Mouse (Mus musculus) lung, embryonic 16.5 days (tissue): ENCODE measurements around the gene Gpr82. TPM values are rescaled to one million over a fixed set of nuclear protein-coding genes. Genes with fewer than 3 reads are reported as not detected.

Experiments
- ATAC-seq: fragments of 200-750 bp; cut with Nextera tagmentation; 2 replicates; pipeline ENCODE4 v1.8.0; 2017; ENCODE audit warnings: low read depth, mild to moderate bottlenecking, moderate library complexity
- H3K27ac ChIP-seq: fragments of 300-500 bp; sonication (generic); 2 replicates; pipeline ENCODE4 v1.5.1; 2014; ENCODE audit warnings: mild to moderate bottlenecking, control low read depth, low read length
- H3K27me3 ChIP-seq: fragments of 300-500 bp; sonication (generic); 2 replicates; pipeline ENCODE4 v1.6.1; 2014; ENCODE audit warnings: low read depth, low read length, mixed read lengths; ENCODE audit not compliant: control insufficient read depth, insufficient read depth
- H3K36me3 ChIP-seq: fragments of 300-500 bp; sonication (generic); 2 replicates; pipeline ENCODE4 v1.6.1; 2014; ENCODE audit warnings: low read length; ENCODE audit not compliant: control insufficient read depth, insufficient read depth
- H3K4me1 ChIP-seq: fragments of 300-500 bp; sonication (generic); replicated peaks from 2 replicates; pipeline ENCODE4 v1.6.1; 2014; ENCODE audit warnings: low read length, mixed read lengths; ENCODE audit not compliant: control insufficient read depth, insufficient read depth
- H3K4me2 ChIP-seq: fragments of 300-500 bp; sonication (generic); 2 replicates; pipeline ENCODE4 v1.6.1; 2014; ENCODE audit warnings: low read depth, low read length, control low read depth
- H3K4me3 ChIP-seq: fragments of 300-500 bp; sonication (generic); 2 replicates; pipeline ENCODE4 v1.5.1; 2014; ENCODE audit warnings: mild to moderate bottlenecking, low read length, control low read depth
- H3K9ac ChIP-seq: fragments of 300-500 bp; sonication (generic); 2 replicates; pipeline ENCODE4 v1.6.1; 2014; ENCODE audit warnings: low read length, control low read depth
- H3K9me3 ChIP-seq: fragments of 300-500 bp; sonication (generic); 2 replicates; pipeline ENCODE4 v1.6.1; 2016; ENCODE audit warnings: low read length; ENCODE audit not compliant: control insufficient read depth
- WGBS: fragments of 180-500 bp; shearing (Covaris S2); extraction: QIAGEN DNeasy Blood & Tissue Kit; methylation state at CpG from one replicate; pipeline ENCODE4 v1.1.7; 2014; 5-methylcytosine and 5-hydroxymethylcytosine counted together
- polyA plus RNA-seq: library from polyadenylated mRNA; unstranded; fragments of >200 nt; fragmentation: Nextera tagmentation; extraction: Ambion mirVana; gene quantifications from 2 replicates; pipeline ENCODE4 v1.2.1, GENCODE M21; 2015

Gene Gpr82
- polyA plus RNA-seq, 1 experiment from 2014 or later = 0.30 TPM

DNA sequence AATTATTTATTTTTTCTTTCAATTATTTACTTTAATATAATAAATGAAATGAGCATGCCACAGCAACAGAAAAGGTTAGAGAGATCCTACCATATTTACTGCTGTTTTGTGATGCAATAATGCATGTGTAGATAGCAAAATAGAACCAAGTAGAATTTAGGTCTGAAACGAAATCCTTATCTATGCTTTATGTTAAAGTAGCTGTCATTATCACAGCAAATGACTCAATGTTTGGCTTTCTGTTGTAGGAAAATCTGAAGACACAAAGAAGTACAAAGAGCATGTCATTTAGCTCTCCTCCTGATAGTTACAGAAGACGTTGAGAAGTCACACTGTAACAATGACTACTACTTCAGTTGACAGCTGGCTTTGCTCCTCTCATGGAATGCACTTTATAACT is 22.3 kb upstream of the Gpr82 start:
- Histone ChIP-seq H3K36me3 (no peaks in the 10 kb centered on the region), H3K27me3 (no peaks in the 10 kb centered on the region), H3K9ac (no peak overlapping the region), H3K4me2 (no peak overlapping the region), H3K27ac (no peak overlapping the region), H3K4me3 (no peak overlapping the region), H3K9me3 (no peaks in the 10 kb centered on the region), H3K4me1 (no peaks in the 10 kb centered on the region)
- no peak for ATAC-seq
- 39% methylated on average over 2 of the region's 2 CpGs for WGBS

DNA sequence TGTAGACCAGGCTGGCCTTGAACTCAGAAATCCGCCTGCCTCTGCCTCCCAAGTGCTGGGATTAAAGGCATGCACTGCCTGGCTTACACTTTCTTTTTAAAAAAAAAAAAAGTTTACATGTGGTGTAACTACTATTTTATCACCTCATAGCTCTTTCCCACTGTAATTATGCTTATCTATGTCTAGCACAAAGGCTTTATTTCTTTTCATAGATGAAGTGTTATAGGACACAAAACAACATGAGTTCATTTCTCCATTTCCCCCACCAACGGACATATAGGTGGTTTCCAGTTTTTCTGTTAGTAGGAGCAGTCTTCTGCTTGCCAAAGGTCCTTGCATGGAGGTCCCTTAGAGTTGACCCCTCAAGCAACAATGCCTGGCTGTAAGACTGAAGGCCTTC is 9.3 kb upstream of the Gpr82 start:
- Histone ChIP-seq H3K27ac (no peak overlapping the region), H3K4me2 (no peak overlapping the region), H3K4me3 (no peak overlapping the region), H3K4me1 (no peaks in the 10 kb centered on the region), H3K36me3 (no peaks in the 10 kb centered on the region), H3K27me3 (no peaks in the 10 kb centered on the region), H3K9ac (no peak overlapping the region), H3K9me3 (no peaks in the 10 kb centered on the region)
- 57% methylated on average over 2 of the region's 2 CpGs for WGBS
- ATAC-seq = peak; percentile 10; the same call in 1 of the 2 replicates

GRCm38 (mm10) chrX:13652291-13652690 is 8.9 kb upstream of the Gpr82 start:
- ATAC-seq = no peak

GRCm38 (mm10) chrX:13655005-13655421 is 6.2 kb upstream of the Gpr82 start:
- Histone ChIP-seq H3K27ac (no peak overlapping the region), H3K36me3 (no peaks in the 10 kb centered on the region), H3K4me3 (no peak overlapping the region), H3K9ac (no peak overlapping the region), H3K4me2 (no peak overlapping the region), H3K9me3 (no peaks in the 10 kb centered on the region), H3K27me3 (peaks cover 2% of the 10 kb centered on the region; the same call in 1 of the 2 replicates), H3K4me1 (no peaks in the 10 kb centered on the region)
- 87% methylated on average over 3 of the region's 3 CpGs for WGBS
- ATAC-seq = no peak

More at GRCm38 (mm10) chrX:13652291-13652690, 8.9 kb upstream of the Gpr82 start:
- H3K9ac ChIP-seq = no peak overlapping the region
- H3K4me1 ChIP-seq = no peaks in the 10 kb centered on the region
- H3K9me3 ChIP-seq = no peaks in the 10 kb centered on the region
- no peaks in the 10 kb centered on the region for H3K36me3 ChIP-seq
- H3K27me3 ChIP-seq = no peaks in the 10 kb centered on the region
- no peak overlapping the region for H3K27ac ChIP-seq
- H3K4me3 ChIP-seq = no peak overlapping the region
- H3K4me2 ChIP-seq = no peak overlapping the region
- 79% methylated on average over 1 of the region's 1 CpGs for WGBS

DNA sequence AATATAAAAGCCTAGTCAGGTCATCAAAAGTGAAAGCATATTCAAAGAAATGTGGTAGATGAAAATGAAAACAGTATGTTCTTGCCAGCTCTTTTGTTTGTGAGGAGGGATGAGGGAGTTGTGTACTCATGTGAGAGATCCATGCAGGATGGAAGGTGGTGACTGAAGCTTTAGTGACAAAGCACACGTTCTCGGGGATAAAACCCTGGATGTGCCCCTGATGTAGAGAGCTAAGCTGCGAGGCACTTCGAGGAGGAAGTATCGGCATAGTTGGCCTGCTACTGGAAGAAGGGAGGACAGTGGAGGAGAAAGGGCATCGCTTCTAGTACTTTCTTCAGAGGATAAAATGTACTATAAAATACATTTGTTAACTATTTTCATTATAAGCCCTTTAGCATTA is 5.3 kb upstream of the Gpr82 start:
- H3K4me3 ChIP-seq = no peak overlapping the region
- H3K4me1 ChIP-seq = no peaks in the 10 kb centered on the region
- no peak overlapping the region for H3K4me2 ChIP-seq
- WGBS = 76% methylated on average over 6 of the region's 6 CpGs
- no peaks in the 10 kb centered on the region for H3K9me3 ChIP-seq
- H3K27ac ChIP-seq = no peak overlapping the region
- H3K36me3 ChIP-seq = no peaks in the 10 kb centered on the region
- peaks cover 2% of the 10 kb centered on the region; the same call in 1 of the 2 replicates for H3K27me3 ChIP-seq
- no peak for ATAC-seq
- H3K9ac ChIP-seq = no peak overlapping the region

GRCm38 (mm10) chrX:13656721-13657120 is 4.4 kb upstream of the Gpr82 start:
- Histone ChIP-seq H3K4me3 (no peak overlapping the region), H3K4me1 (no peaks in the 10 kb centered on the region), H3K9ac (no peak overlapping the region), H3K27ac (no peak overlapping the region), H3K9me3 (no peaks in the 10 kb centered on the region), H3K27me3 (peaks cover 2% of the 10 kb centered on the region; the same call in 1 of the 2 replicates), H3K36me3 (no peaks in the 10 kb centered on the region), H3K4me2 (no peak overlapping the region)
- WGBS = 6% methylated on average over 1 of the region's 1 CpGs
- no peak for ATAC-seq

GRCm38 (mm10) chrX:13658616-13659140 is 2.5 kb upstream of the Gpr82 start:
- H3K9me3 ChIP-seq = no peaks in the 10 kb centered on the region
- no peak overlapping the region for H3K27ac ChIP-seq
- no peak overlapping the region for H3K4me3 ChIP-seq
- WGBS = 75% methylated on average over 3 of the region's 3 CpGs
- no peaks in the 10 kb centered on the region for H3K4me1 ChIP-seq
- H3K27me3 ChIP-seq = peaks cover 2% of the 10 kb centered on the region; the same call in 1 of the 2 replicates
- H3K4me2 ChIP-seq = no peak overlapping the region
- no peaks in the 10 kb centered on the region for H3K36me3 ChIP-seq
- no peak overlapping the region for H3K9ac ChIP-seq
- ATAC-seq = no peak

DNA sequence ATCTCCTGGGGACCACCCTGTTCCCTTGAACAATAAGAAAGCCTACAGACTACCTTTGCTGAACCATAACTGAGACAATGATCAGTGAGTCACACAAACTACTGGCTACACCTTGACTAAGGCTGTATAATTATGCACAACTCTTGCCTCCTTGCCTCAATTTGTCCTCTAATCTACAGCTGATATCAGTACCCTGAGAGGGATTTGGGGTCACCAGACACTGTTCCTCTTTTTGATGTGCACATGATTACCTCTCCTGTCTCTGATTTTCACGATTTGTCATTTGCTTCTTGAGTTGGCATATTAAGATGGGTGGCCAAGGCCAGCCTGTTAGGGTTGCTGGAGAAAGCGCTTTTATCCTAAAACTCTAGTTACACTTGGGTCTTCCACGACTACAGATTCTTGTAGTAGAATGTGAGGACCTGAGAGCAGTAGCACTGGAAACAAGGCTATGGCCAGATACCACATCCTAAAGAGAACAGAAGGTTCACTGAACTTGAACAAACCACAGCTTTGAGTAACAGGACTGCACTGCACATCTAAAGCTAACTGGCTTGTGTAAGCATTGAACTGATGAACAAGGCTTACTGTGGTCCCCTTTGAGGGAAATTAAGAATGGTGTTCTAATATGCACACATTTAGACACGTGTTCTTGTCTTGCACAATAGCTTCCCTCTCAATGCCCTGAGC is 1.8 kb upstream of the Gpr82 start:
- Histone ChIP-seq H3K9me3 (no peaks in the 10 kb centered on the region), H3K4me2 (no peak overlapping the region), H3K36me3 (no peaks in the 10 kb centered on the region), H3K9ac (no peak overlapping the region), H3K4me1 (no peaks in the 10 kb centered on the region), H3K27ac (no peak overlapping the region), H3K4me3 (no peak overlapping the region), H3K27me3 (peaks cover 2% of the 10 kb centered on the region; the same call in 1 of the 2 replicates)
- 79% methylated on average over 4 of the region's 4 CpGs for WGBS
- ATAC-seq = no peak

DNA sequence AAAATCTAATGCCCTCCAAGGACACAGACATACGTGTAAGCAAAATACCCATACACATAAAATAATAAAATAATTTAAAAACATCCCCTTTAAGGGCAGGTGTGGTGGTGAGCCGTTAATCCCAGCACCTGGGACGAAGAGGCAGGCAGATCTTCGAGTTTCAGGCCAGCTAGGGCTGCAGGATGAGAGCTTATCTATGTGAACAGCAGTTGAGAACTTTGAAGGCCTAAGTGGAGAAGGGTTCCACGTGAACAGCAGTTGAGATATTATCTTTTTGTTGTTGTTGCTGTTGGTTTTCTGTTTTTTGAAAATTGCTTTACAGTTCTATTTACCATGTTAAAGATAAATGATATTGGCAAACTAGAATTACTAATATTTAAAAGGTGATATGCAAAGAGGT is 7.7 kb downstream of the Gpr82 start:
- no peaks in the 10 kb centered on the region for H3K9me3 ChIP-seq

More for the DNA sequence above, 7.7 kb downstream of the Gpr82 start:
- H3K4me2 ChIP-seq = no peak overlapping the region
- no peak overlapping the region for H3K9ac ChIP-seq
- no peaks in the 10 kb centered on the region for H3K27me3 ChIP-seq
- H3K36me3 ChIP-seq = no peaks in the 10 kb centered on the region
- H3K4me3 ChIP-seq = no peak overlapping the region
- ATAC-seq = no peak
- 74% methylated on average over 5 of the region's 5 CpGs for WGBS
- no peak overlapping the region for H3K27ac ChIP-seq
- no peaks in the 10 kb centered on the region for H3K4me1 ChIP-seq
